In the genomic region with DNA sequence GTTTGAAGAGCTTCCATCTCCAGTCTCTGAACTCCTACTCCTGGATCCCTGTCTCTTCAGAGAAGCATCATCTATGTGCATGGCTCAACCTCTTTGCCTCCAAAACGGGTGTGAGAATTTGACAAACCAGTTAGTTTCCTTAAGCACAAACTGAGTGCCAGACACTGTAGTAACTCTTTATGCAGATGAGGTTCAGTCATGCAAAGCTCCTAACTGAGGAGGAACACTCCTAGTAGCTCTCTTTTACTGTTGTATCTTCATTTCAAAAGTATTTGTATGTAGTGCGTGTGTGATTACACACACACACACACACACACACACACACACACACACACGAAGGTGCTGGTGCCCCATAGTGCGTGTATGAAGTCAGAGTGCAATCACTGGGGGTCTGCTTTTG, we compare ENCODE assay signal across 11 mouse cellular contexts.
"Had no signal": no experiment of that assay in that cellular context is flagged by ENCODE, and none has a peak within 500 bp of the region (broad histone marks: within the 10 kb centered on the region; RNA-seq: fewer than 3 reads in every experiment).

No protein-coding gene starts in this region.

- H3K4me2 ChIP-seq: intestine, embryonic 15.5 days; kidney, embryonic 15.5 days; limb, embryonic 15.5 days; midbrain, embryonic 13.5 days; neural tube, embryonic 12.5 days had no signal

- H3K9ac ChIP-seq: intestine, embryonic 15.5 days; kidney, embryonic 15.5 days; limb, embryonic 15.5 days; liver, embryonic 14.5 days; midbrain, embryonic 13.5 days; neural tube, embryonic 12.5 days had no signal

- H3K9me3 ChIP-seq: intestine, embryonic 15.5 days; kidney, embryonic 15.5 days; limb, embryonic 15.5 days; midbrain, embryonic 13.5 days; neural tube, embryonic 12.5 days had no signal

- ATAC-seq: intestine, embryonic 15.5 days; midbrain, embryonic 13.5 days had no signal

- H3K27ac ChIP-seq: intestine, embryonic 15.5 days; kidney, embryonic 15.5 days; limb, embryonic 15.5 days; liver, embryonic 14.5 days; midbrain, embryonic 13.5 days; neural tube, embryonic 12.5 days had no signal

- DNase-seq: kidney, adult 18-20 months; kidney, postnatal 14 days; lung, adult 18-20 months; right cerebral cortex, postnatal 14 days; thymus, postnatal 36 days had no signal

- H3K27me3 ChIP-seq: intestine, embryonic 15.5 days; kidney, embryonic 15.5 days; limb, embryonic 15.5 days had no signal

- H3K4me3 ChIP-seq: intestine, embryonic 15.5 days; kidney, embryonic 15.5 days; limb, embryonic 15.5 days; midbrain, embryonic 13.5 days; neural tube, embryonic 12.5 days had no signal

- H3K36me3 ChIP-seq: kidney, embryonic 15.5 days had no signal
